Mouse (Mus musculus) liver, embryonic 13.5 days (tissue): ENCODE results near the gene Mtrf1l. TPM values are rescaled to one million over a fixed set of nuclear protein-coding genes. Genes with fewer than 3 reads are reported as not detected.
A peak's percentile ranks its signal among the peaks of the same experiment; 100 is the strongest.

Experiments used
- ATAC-seq: fragments of 200-750 bp; cut with Nextera tagmentation; 2 replicates; pipeline ENCODE4 v1.8.0; 2017; ENCODE audit warnings: low read depth, mild to moderate bottlenecking, moderate number of reproducible peaks, moderate library complexity
- DNase-seq: peaks from one replicate; pipeline ENCODE4 v3.0.0; 2022
- H3K27ac ChIP-seq: fragments of 300-500 bp; sonication (generic); 2 replicates; pipeline ENCODE4 v1.5.1; 2015; ENCODE audit warnings: moderate library complexity, mild to moderate bottlenecking, inconsistent platforms
- H3K27me3 ChIP-seq: fragments of 300-500 bp; sonication (generic); 2 replicates; pipeline ENCODE4 v1.6.1; 2015; ENCODE audit warnings: mild to moderate bottlenecking, inconsistent platforms
- H3K36me3 ChIP-seq: fragments of 300-500 bp; sonication (generic); 2 replicates; pipeline ENCODE4 v1.6.1; 2015; ENCODE audit warnings: mild to moderate bottlenecking, inconsistent platforms
- H3K4me1 ChIP-seq: fragments of 300-500 bp; sonication (generic); replicated peaks from 2 replicates; pipeline ENCODE4 v1.6.1; 2015; ENCODE audit warnings: inconsistent platforms
- H3K4me2 ChIP-seq: fragments of 300-500 bp; sonication (generic); 2 replicates; pipeline ENCODE4 v1.6.1; 2015; ENCODE audit warnings: inconsistent platforms, mild to moderate bottlenecking, moderate library complexity
- H3K4me3 ChIP-seq: fragments of 300-500 bp; sonication (generic); replicated peaks from 2 replicates; pipeline ENCODE4 v1.5.1; 2015; ENCODE audit warnings: mild to moderate bottlenecking, inconsistent platforms
- H3K9ac ChIP-seq: fragments of 300-500 bp; sonication (generic); 2 replicates; pipeline ENCODE4 v1.6.1; 2015; ENCODE audit warnings: mild to moderate bottlenecking, inconsistent platforms
- H3K9me3 ChIP-seq: fragments of 300-500 bp; sonication (generic); replicated peaks from 2 replicates; pipeline ENCODE4 v1.6.1; 2016; ENCODE audit warnings: inconsistent platforms
- WGBS: fragments of 180-500 bp; shearing (Covaris S2); methylation state at CpG from one replicate; pipeline ENCODE4 v1.1.7; 2015; ENCODE audit not compliant: insufficient replicate concordance; 5-methylcytosine and 5-hydroxymethylcytosine counted together
- polyA plus RNA-seq: library from polyadenylated mRNA; unstranded; fragments of >200 nt; fragmentation: Nextera tagmentation; extraction: Ambion mirVana; gene quantifications from 2 replicates; pipeline ENCODE4 v1.2.1, GENCODE M21; 2015

The Mtrf1l gene
- polyA plus RNA-seq, 1 experiment from 2014 or later: 7.1 TPM

DNA sequence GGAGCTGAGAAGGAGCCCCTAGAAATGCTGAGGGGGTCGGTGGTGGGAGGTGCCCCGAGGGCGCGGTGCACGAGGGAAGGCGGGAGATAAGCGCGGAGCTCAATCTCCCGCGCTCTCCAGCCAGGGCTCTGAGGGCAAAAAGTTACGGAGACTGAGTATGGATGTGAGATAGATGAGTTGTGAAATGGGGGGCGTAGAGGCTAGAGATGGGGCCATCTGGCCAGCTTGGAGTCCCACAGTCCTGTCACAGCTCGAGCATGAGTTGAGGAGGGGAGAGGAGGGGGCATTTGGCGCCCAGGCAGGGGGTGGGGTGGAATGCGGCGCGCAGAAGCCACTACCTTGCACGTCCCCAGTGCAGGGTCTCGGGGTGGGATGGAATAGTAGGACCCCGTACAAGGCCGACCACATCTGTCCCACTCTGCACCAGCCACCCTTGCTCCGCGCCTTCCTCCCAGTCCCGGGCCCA lies 19.0 kb downstream of the Mtrf1l start:
- WGBS: under 1% methylated on average over 24 of the region's 24 CpGs
- Histone ChIP-seq H3K9ac (peak overlapping the region; percentile 96), H3K27ac (peak overlapping the region; percentile 97), H3K27me3 (no peaks in the 10 kb centered on the region), H3K9me3 (no peaks in the 10 kb centered on the region), H3K4me2 (peak overlapping the region; percentile 94), H3K4me1 (peaks cover 56% of the 10 kb centered on the region), H3K4me3 (peak overlapping the region; percentile 98), H3K36me3 (peaks cover 41% of the 10 kb centered on the region)
- peak; percentile 50 for DNase-seq
- ATAC-seq: peak; percentile 11

DNA sequence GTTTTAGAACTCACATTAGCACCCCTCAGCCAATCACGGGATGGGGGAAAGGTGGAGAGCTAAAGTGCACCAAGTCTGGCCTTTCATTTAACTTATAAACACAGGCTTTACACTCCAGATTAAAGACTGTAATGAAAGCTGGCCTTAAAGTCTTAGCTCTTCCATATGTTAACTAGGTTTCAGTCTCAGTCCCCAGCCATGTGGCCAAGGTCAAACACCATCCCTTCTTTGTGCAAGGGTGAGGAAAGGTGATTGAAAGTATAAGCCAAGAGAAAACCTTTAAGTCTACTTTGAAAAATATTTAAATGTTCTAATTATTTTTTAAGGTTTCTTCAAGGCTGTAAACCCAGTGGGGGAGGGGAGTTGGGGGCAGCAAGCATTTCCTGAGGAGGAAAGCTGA lies 20.0 kb downstream of the Mtrf1l start:
- Histone ChIP-seq H3K9ac (peak overlapping the region; percentile 96), H3K4me1 (peaks cover 56% of the 10 kb centered on the region), H3K27me3 (no peaks in the 10 kb centered on the region), H3K4me3 (peak overlapping the region; percentile 98), H3K9me3 (no peaks in the 10 kb centered on the region), H3K36me3 (peaks cover 48% of the 10 kb centered on the region), H3K4me2 (peak overlapping the region; percentile 94), H3K27ac (peak overlapping the region; percentile 67)
- DNase-seq (no peak), ATAC-seq (no peak)
- 5% methylated on average over 1 of the region's 1 CpGs for WGBS

DNA sequence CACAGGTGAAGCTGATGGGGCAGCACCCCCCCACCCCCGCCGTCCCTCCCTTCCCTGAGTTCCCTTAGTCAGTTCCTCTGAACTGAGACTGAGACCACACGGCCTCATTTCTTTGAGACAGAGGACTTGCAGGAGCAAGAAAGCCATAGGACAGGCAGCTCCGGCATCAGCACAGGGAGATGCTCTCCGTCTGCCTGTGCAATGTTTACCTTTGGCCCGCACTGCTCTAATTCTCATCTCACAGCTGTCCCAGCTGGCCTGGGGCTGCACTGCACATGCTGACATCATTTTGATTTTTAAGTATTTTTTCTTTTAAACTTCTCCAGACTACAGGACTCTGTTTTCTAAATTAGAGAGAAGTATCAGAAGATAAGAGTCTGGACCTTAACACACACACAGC lies 20.8 kb downstream of the Mtrf1l start:
- DNase-seq: no peak
- H3K27ac ChIP-seq: peak overlapping the region; percentile 67
- H3K27me3 ChIP-seq: no peaks in the 10 kb centered on the region
- ATAC-seq: no peak
- 24% methylated on average over 6 of the region's 6 CpGs for WGBS
- H3K4me3 ChIP-seq: peak overlapping the region; percentile 98
- H3K4me2 ChIP-seq: peak overlapping the region; percentile 94
- H3K4me1 ChIP-seq: peaks cover 52% of the 10 kb centered on the region
- H3K9me3 ChIP-seq: no peaks in the 10 kb centered on the region
- peak overlapping the region; percentile 96 for H3K9ac ChIP-seq
- peaks cover 57% of the 10 kb centered on the region for H3K36me3 ChIP-seq

DNA sequence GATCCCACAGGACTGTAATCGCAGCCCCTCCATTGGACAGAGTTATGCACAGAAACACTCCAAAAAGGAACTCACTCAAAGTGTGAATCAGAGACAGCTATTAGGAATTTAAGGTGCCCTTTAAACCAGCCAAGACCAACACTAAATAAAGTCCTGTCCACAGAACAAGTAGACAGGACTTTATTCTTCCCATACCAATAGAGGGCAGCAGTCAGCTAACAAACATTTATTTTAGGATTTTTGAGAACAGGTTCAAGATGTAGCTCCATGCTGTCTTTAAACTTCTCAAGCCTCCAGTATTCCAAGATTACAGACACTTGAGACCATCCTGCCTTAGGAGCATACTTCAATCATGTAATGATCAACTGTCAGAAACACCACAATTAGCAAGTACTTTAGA lies 23.2 kb downstream of the Mtrf1l start:
- Histone ChIP-seq H3K4me3 (peak overlapping the region; percentile 98; the same call in 1 of the 2 replicates), H3K27ac (no peak overlapping the region), H3K27me3 (no peaks in the 10 kb centered on the region), H3K9me3 (no peaks in the 10 kb centered on the region), H3K9ac (0 out of 2 replicates have a peak overlapping the region, but pooled peaks have one; percentile 96), H3K36me3 (peaks cover 63% of the 10 kb centered on the region), H3K4me2 (peak overlapping the region; percentile 94), H3K4me1 (peaks cover 35% of the 10 kb centered on the region)
- ATAC-seq (no peak), DNase-seq (no peak)
- WGBS: 90% methylated on average over 1 of the region's 1 CpGs

DNA sequence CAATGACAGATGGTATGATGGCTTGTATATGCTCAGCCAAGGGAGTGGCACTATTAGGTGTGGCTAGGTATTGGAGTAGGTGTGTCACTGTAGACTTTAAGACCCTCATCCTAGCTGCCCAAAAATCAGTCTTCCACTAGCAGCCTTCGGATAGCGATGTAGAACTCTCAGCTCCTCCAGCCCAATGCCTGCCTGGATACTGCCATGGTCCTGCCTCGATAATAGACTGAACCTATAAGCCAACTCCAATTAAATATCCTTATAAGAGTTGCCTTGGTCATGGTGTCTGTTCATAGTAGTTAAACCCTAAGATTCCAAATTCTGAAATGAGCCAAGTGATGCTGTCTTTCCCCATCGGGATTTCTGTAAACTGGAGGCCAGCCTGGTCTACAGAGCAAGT lies 25.6 kb downstream of the Mtrf1l start:
- no peak overlapping the region for H3K4me2 ChIP-seq
- no peak for DNase-seq
- no peak overlapping the region for H3K27ac ChIP-seq
- no peaks in the 10 kb centered on the region for H3K27me3 ChIP-seq
- peaks cover 26% of the 10 kb centered on the region for H3K4me1 ChIP-seq
- no peak overlapping the region for H3K9ac ChIP-seq
- 84% methylated on average over 4 of the region's 4 CpGs for WGBS
- H3K4me3 ChIP-seq: no peak overlapping the region
- ATAC-seq: peak; percentile 44
- H3K36me3 ChIP-seq: peaks cover 55% of the 10 kb centered on the region
- no peaks in the 10 kb centered on the region for H3K9me3 ChIP-seq

DNA sequence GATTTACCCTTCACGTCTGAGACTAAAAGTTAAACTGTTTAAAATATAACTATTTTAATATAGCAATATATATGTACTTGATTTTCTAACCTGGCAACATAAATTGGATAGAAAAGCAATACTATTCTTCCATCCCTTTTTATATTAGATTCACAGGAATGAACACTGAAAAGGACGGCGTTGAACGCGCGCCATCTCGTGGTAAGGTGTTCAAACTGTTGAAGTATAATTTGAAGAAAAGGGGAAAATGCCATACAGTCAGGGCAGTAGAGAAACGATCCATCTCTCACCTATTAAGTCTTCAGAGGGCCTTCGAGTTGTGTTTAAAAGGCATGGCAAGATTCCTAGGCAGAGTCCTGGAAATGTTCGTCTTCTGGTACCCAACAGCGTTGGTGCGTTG lies 33.1 kb downstream of the Mtrf1l start:
- no peak overlapping the region for H3K4me2 ChIP-seq
- H3K9me3 ChIP-seq: no peaks in the 10 kb centered on the region
- no peaks in the 10 kb centered on the region for H3K36me3 ChIP-seq
- ATAC-seq: no peak
- no peak overlapping the region for H3K4me3 ChIP-seq
- H3K4me1 ChIP-seq: no peaks in the 10 kb centered on the region
- H3K27ac ChIP-seq: no peak overlapping the region
- no peak overlapping the region for H3K9ac ChIP-seq
- WGBS: 12% methylated on average over 12 of the region's 12 CpGs
- no peaks in the 10 kb centered on the region for H3K27me3 ChIP-seq
- no peak for DNase-seq

DNA sequence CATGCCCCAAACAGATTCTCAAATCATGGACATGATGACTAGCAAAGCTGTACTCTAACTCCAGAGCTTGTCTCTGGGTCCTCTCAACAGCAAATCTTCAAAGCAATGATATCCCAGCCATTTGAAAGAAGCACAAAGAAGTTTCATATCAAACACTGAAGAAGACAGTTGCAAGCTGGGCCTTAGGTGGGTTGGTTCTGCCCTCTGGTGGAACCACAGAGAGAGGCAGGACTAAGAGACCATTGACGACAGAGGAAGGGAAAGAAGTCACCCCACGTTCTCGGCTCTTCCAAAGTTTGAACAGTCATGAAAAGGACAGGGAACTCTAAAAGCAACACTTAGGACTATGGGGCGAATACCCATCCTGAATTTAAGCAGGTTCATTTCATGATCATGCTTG lies 36.8 kb downstream of the Mtrf1l start:
- no peaks in the 10 kb centered on the region for H3K9me3 ChIP-seq
- no peak overlapping the region for H3K4me3 ChIP-seq
- H3K36me3 ChIP-seq: no peaks in the 10 kb centered on the region
- no peak overlapping the region for H3K27ac ChIP-seq
- DNase-seq (no peak), ATAC-seq (no peak)
- 5% methylated on average over 4 of the region's 4 CpGs for WGBS
- no peak overlapping the region for H3K4me2 ChIP-seq
- no peaks in the 10 kb centered on the region for H3K4me1 ChIP-seq
- no peak overlapping the region for H3K9ac ChIP-seq
- H3K27me3 ChIP-seq: no peaks in the 10 kb centered on the region

Other genes starting within 250 kb of the Mtrf1l start
- 2.0 and 2.8 TPM in 2 replicates for gene Myct1, start 230.1 kb downstream of the Mtrf1l start, polyA plus RNA-seq
- gene Vip, start 184.7 kb downstream of the Mtrf1l start, polyA plus RNA-seq: 0.13 and 0.16 TPM in 2 replicates
- 88.6 and 107 TPM in 2 replicates for gene Fbxo5, start 18.3 kb downstream of the Mtrf1l start, polyA plus RNA-seq
- gene Rgs17, start 98.5 kb upstream of the Mtrf1l start, polyA plus RNA-seq: 0.07 and 0.13 TPM in 2 replicates